Mouse (Mus musculus): ENCODE results near the gene Tmem120a. TPM values are rescaled to one million over a fixed set of nuclear protein-coding genes. Genes with fewer than 3 reads are reported as not detected.

Gene Tmem120a
- 33.3 TPM for polyA plus RNA-seq (2017; shearing (Covaris generic))

GRCm38 (mm10) chr5:135743741-135744609 lies at the start of gene Tmem120a:
Gene Tmem120a (minus strand): TSS chr5:135744448.

GRCm38 (mm10) chr5:135778471-135779445 lies 34.5 kb upstream of the Tmem120a start, which contains the start of gene Mdh2:
Gene Mdh2 (plus strand): TSS chr5:135778480.

GRCm38 (mm10) chr5:135777796-135778470 lies 33.7 kb upstream of the Tmem120a start, which contains the start of gene Styxl1:
Gene Styxl1 (minus strand): TSS chr5:135778385.

Other genes with a start within 250 kb of the Tmem120a start
- 0.21 TPM for gene Hip1, start 199.3 kb downstream of the Tmem120a start, polyA plus RNA-seq (2017; shearing (Covaris generic))
- gene Ccl26, start 180.9 kb downstream of the Tmem120a start, polyA plus RNA-seq (2017; shearing (Covaris generic)), result not detected
- gene Ccl24, start 171.4 kb downstream of the Tmem120a start, polyA plus RNA-seq (2017; shearing (Covaris generic)), result not detected
- gene Rhbdd2, start 111.8 kb downstream of the Tmem120a start, polyA plus RNA-seq (2017; shearing (Covaris generic)), result 24.4 TPM
- gene Por, start 74.4 kb downstream of the Tmem120a start, polyA plus RNA-seq (2017; shearing (Covaris generic)), result 147 TPM
- gene Styxl1, start 33.9 kb upstream of the Tmem120a start, polyA plus RNA-seq (2017; shearing (Covaris generic)), result 0.51 TPM
- 384 TPM for gene Mdh2, start 34.0 kb upstream of the Tmem120a start, polyA plus RNA-seq (2017; shearing (Covaris generic))
- 0.34 TPM for gene Srrm3, start 62.4 kb upstream of the Tmem120a start, polyA plus RNA-seq (2017; shearing (Covaris generic))
- 2.7 TPM for gene Hspb1, start 143.5 kb upstream of the Tmem120a start, polyA plus RNA-seq (2017; shearing (Covaris generic))
- 51.7 TPM for gene Ywhag, start 190.2 kb upstream of the Tmem120a start, polyA plus RNA-seq (2017; shearing (Covaris generic))
- gene Ssc4d, start 230.1 kb upstream of the Tmem120a start, polyA plus RNA-seq (2017; shearing (Covaris generic)), result 0.52 TPM
- gene Zp3, start 235.7 kb upstream of the Tmem120a start, polyA plus RNA-seq (2017; shearing (Covaris generic)), result not detected

Data from naive thymus-derived CD4-positive, alpha-beta T cell, adult 5 months (primary cell).